Mouse (Mus musculus) ovary, adult 18-20 months (tissue): ENCODE data around the gene Syn3.
"Not testable (repeated sequence)": the region's sequence is repeated elsewhere in the genome, so short reads cannot be mapped to it uniquely, and the experiment has no call there.

ENCODE experiments used
- DNase-seq: peaks from one replicate; pipeline ENCODE4 v3.0.0; 2022; ENCODE audit warnings: low spot score, mixed read lengths

Gene Syn3

DNA sequence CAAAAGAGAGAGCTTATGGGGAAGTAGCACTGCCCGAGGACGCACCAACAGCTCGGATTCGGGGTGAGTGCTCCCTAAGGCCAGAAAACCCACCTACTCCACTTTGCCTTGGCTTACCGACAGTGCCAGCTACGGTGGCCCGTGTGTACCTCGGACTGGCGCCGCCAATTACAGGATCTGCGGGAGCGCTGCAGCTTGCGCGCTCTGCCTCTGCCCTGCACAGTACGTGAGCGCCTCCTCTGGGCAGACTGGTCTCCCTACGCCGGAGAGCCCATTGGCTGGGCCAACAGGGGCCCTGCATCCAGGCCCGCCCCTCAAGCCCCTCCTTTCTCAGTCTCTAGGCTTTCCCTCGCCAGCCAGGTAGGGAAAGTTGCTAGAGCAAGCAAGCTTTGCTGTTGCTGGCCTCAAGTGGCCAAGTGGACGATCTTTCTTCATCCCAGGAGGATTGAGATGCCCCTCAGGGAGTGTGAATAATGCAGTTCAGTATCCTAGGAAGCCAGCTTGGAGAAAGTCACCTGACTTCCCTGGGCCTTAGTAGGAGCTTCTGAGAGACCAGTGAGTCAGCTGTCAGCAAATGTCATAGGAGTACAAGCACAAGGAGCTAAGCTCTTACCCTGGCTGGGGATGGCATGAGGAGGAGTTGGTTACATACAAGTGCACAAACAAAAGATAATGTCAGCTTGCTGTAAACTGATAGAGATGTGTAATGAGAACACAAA lies at the start of gene Syn3:
TSS of gene Syn3 (minus strand) at position 224 of the 719 bp plus-strand sequence.
- DNase-seq, result peak; percentile 83

DNA sequence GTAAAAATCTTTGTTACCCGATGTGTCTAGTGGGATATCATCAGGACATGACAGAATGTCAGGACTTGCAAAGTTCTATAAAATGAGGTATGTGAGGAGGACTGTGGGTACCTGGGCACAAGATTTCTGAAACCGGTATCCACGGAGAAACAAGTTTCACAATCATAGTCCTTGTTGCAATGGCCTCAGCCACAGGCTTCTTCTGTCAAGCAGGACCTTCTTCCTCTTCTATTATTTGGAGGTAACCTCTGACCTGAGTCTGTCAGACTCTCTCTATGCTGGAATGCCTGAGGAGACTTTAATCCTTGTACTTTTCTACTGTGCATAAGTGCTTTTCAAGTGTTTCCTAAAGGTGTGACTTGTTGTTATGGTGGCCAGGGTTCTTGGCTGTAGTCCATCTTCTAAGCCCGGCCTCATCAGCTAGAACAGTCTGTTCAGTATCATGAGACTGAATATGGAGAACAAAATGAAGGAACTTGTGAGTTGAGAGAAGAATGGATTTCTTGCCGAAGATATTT lies 27.7 kb upstream of the Syn3 start:
- not testable (repeated sequence) for DNase-seq

DNA sequence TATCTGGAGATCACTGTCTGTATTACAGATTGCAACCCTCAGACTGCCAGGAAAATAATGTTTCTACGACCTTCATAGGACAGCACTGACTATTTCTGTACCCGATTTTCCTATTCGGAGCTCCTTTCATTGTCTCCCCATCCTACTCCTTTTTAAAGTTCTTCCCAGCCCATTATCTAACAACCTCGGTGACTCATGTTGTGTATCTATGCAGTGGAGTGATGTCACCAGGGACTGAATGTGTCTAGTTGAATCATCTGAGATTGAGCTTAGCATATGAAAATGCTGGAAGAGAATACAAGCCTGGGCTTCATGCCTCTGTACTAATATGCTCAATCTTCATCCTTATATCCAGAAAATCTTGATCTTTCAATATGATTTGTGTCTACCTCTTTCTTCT lies 15.1 kb upstream of the Syn3 start:
- DNase-seq, result no peak

DNA sequence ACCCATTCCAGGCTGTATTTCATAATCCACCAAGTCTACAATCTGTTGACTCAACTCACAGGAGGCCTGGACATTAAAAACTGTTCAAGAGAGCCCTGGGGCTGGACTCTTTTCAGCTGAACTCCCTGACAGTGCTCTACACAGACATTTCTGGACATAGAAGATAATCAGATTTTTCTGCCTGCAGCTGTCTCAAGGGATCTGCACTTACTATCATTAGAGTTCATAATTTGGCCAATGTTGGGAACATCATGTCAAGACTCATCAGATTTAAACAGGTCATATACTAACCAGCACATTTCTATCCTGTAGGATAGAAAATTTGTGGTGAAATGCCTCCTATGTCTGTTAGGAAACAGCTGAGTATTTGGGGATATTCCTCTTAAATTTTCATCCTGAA lies 12.2 kb upstream of the Syn3 start:
- no peak for DNase-seq

DNA sequence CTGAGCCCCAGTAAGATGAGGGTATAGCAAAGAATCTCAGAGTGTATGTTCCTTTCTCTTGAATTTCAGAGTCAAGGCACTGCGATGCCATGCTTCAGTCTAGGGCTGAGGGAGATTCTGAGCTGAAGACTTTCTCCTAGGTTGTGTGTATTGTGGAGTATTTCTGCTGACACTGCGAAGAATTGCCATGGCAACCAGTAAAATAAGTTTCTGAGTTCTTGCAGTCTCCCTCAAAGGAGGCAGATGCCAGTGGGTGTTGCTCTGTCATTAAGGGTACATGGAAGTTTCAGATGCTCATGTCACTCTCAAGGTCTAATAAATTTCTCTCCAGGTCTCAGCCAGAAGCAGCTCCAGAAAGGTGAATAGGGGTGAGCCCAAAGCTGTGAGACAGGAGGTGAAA lies 3.4 kb upstream of the Syn3 start:
- DNase-seq, result no peak

DNA sequence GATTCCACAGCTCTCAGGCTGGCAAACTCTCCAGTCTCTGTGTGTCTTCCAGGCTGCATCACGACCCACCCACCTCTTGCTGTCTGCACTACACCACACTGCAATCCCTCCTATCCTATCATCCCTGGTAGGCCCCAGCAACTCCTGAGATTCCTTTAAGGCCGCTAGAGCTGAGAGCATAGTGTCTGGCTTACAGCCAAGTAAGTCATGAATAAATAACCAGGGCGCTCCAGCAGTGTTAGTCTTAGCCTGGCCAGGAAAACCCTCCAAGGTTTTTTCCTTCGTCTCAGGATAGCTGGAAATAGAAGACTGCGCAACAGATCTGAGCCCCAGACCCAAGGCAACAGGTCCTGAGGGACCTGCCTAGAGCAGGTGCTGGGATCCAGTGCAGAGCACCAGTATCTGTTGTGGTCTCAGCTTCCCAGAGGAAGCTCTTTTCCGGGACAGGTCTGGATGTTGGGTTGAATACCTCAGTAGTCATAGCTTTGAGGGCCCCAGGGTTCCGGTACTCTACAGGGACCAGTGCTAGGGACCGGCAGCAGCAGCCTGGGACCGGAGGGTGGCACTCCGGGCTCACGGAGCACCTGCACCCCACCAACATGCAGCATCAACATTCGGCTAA lies 534 bp downstream of the Syn3 start:
- peak; percentile 10 for DNase-seq

DNA sequence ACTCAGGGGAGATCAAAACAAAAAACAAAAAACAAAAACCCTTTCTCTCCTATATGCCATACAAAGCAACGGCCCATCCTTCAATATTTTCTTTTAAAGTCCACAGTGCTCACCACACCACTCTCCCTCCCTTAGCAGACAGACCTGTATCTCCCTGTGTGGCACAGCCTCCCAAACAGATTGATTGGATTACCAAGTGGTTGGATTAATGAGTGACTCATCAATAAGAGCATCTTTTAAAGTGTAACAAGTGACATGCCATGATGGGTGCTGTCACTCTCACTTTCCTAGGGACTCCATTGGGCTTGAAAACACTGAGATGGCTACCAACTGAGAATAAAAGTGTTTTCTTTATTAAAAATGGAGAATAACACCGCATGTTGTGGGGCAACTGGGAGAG lies 2.8 kb downstream of the Syn3 start:
- no peak for DNase-seq

DNA sequence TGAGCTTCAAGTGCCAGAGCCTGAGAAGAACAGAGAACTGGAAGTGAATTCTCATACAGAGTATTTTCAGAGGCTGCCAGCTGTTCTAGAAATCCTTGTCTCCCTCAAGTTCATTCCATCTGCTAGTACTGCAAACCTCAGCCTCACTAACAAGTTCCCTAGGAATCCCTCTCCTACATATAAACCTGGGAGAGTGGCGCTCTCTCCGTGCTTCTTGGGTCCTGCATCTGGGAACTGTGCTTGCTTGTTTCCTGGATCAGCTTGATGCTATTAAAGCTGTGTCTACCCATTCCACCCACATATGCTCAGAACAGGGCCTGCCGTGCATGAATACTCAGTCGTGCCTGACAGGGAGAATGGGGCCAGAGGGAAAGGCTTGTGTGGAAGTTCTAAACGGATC lies 5.6 kb downstream of the Syn3 start:
- DNase-seq, result no peak

DNA sequence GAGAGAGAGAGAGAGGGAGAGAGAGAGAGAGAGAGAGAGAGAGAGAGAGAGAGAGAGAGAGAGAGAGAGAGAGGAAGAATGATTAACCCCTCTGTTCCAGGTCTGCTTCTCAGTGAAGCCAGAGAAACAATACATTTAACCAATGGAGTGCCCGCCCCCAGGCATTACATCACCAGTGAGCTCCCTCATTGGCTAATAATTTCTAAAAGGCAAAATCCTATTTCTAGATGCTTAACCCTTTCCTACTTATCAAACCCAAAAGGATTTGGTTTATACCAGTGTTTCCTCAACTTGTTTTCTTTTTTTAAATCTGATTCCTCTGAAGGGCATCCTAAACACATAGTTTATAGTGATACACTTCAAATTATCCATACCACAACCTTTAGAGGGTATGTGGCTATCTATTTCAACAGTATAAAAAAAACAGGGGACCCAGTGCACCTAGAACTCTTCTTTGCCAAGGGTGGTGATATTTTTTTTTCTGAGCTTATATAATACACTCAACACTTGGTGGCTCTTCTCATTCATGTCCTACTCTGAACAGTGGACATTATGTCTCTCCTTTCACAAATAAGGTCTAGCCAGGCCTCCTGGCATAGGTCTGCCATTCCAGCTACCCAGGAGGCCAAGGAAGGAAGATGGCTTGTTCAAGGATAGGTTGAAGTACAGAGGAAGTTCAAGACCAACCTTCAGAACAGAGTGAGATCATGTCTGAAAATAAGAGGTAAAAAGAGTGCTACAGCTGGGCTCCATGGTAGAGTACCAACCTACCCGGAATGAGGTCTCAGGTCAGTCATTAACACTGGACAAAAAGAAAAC lies 6.4 kb downstream of the Syn3 start:
- no peak for DNase-seq

DNA sequence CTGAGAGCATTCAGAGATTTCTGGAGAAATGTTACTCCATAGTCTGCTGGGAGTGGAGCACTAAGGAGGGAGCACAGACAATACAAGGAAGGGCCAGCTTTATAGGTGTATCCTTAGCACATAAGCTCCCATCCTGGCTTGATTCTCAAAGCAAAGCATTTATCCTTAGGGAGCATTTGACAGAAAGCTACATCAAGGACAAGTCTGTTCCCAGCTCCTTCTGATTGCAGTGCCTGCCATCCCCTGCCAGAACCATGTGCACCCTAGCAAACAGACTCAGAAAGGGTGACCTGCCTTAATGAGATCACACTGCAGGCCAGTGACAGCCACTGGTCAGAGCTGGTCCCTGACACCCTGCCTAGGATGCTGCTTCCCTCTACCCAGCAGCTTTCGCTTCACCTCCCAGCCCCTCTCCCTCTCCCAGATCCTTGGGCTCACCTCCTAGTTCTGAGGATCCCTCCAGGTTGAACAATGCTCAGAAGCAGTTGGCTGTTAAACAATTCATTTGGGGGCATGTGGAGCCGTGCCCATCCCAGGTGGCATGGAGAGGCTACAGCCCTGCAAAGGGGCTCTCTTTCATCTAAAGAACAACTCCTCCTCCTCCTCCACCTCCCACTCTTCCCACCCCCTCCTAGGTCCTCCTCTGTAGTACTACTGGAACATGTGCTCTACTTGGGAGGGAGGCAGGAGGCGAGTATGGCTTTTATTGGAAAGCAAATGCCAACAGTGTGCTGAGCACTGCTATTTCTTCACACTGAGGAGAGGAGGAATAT lies 7.2 kb downstream of the Syn3 start:
- DNase-seq, result no peak

DNA sequence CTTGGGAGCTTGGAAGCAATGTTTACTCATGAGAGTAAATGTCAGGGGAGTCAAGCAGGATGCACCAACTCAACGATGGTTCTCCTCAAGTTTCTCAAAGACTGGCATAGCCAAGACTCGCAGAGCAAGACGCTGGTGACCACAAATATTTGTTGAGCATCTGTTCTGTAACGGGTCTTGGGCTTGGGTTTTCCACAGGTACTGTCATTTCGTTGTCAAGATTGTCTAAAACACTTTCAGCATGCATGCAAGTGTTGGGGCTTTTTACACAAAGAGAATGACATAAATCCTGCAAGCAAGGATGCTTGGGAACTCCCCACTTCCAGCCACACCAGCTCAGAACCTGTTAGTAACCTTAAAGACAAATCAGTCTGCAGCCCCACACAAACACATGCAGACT lies 10.2 kb downstream of the Syn3 start:
- DNase-seq, result no peak

DNA sequence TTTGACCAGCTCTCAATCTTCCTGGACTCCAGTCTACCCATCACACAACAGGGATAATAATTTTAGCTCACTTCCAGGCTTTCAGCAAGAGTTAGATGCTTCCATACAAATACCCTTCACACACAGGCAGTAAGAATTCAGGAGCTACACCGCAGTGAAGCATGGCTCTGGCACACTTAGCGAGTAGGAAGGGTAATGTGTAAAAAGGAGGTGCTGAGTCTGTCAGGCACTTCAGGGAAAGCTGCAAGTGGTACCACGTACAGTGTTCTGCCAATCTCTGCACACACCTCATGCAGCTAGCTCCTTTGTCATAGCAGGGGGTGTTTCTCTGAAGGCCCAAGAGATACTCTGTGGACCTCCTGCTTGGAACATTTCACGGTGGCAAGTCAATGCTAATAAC lies 12.7 kb downstream of the Syn3 start:
- no peak for DNase-seq

DNA sequence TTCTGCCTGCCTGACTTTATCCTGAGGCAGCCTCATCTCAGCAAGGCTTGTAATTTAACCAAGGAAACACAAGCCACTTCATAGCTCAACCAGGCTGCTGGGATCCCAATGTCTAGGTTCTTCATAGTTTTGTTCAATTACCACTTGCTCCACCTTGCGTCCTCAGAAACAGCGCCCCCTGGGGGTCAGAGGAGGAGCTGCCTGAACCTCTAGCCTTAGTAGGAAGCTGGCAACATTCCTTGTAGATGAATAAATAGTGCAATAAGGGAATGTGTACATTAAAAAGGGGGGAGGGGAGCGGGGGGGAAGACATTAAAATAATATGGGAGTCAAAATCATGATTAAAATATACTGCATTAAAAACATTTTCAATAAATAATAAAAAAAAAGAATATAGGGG lies 14.7 kb downstream of the Syn3 start:
- no peak for DNase-seq

DNA sequence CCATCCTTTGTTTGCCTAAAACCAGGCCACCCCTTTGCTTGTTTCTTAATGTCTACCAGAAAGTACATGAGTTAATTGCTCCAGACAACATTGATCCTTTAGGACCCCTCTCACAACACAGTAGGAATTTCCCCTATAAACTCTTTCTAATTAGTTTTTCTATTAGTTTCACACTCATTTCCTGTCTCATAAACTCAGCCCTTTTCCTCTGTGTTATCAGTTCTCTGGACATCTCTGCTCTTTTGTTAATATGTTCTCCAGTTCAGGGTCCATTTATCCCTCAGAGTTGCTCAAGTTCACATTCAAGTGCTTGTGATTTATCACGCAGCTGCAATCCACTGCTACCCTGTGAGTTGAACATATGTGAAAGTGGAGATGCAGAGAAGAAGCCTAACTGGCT lies 16.2 kb downstream of the Syn3 start:
- no peak for DNase-seq

DNA sequence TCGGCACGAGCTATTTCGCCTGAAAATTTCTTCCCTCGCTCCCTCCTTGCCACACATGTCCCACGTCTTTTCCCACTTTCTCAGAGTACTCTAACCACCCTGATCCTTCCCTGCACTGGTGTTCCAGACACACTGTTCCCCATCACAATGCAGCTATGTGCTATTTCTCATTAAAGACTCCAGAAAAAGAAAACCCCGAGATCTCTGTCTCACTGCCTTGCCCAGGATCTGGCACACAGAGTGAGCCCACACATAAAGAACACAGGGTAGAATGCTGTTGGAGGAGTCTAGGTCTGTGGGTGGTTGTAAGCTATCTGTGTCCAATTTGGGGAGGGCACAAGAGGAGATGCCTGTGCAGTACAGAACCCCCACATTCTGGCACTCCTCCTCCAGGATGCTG lies 18.0 kb downstream of the Syn3 start:
- no peak for DNase-seq

DNA sequence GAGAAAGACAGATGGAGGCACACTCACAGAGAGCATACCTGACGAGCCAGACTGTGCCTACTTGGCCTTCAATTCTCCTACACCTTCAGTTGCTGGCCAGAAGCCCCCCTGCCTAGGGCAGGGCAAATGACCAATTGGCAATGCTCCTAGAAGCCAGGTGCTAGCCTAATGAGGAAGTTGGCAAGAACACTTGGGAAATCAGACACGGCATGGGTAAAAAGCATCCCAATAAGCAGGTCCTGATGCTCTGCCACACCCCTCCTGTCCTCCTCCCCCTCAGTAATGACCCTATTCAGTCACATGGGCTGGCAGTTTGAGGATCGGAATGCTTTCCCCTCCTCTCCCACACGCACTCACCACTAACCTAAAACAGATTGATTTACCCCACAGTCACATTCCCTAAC lies 19.0 kb downstream of the Syn3 start:
- no peak for DNase-seq

DNA sequence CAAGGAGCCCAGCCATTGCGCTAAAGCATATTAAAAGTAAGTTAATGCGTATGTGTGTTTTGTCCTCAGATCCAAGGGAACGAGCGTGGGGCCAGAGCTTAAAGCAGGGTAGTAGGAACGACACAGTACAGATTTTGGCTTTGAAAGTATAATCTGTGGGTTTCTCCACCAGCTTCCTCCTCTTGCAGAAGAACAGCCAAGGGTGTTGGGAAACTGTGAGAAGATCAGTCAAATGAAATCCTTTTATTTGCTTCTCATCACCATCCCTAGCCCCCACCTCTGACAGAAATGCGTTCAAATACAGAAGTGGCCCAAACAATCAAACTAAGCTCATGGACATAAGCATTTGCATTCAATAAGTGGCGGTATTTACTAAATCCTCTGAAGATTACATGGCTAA lies 22.0 kb downstream of the Syn3 start:
- DNase-seq, result no peak

DNA sequence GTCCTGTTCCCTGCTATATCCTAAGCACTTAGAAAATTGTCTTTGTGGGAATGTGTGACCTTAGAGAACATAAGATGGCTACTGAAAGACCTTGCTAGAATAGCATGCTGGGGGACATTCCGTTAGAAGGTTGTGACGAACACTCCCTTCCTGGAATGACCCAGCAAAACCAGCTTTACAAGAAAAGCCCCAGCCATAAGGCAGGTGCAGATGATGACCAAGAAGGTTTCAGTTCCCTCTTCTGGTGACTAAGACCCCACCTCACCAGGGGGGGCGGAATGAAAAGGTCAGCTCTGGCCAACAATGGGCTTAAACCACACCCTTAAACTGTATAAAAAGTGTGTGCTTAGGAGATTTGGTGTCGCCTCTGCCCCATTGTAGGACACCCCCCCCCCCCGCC lies 23.4 kb downstream of the Syn3 start:
- no peak for DNase-seq

DNA sequence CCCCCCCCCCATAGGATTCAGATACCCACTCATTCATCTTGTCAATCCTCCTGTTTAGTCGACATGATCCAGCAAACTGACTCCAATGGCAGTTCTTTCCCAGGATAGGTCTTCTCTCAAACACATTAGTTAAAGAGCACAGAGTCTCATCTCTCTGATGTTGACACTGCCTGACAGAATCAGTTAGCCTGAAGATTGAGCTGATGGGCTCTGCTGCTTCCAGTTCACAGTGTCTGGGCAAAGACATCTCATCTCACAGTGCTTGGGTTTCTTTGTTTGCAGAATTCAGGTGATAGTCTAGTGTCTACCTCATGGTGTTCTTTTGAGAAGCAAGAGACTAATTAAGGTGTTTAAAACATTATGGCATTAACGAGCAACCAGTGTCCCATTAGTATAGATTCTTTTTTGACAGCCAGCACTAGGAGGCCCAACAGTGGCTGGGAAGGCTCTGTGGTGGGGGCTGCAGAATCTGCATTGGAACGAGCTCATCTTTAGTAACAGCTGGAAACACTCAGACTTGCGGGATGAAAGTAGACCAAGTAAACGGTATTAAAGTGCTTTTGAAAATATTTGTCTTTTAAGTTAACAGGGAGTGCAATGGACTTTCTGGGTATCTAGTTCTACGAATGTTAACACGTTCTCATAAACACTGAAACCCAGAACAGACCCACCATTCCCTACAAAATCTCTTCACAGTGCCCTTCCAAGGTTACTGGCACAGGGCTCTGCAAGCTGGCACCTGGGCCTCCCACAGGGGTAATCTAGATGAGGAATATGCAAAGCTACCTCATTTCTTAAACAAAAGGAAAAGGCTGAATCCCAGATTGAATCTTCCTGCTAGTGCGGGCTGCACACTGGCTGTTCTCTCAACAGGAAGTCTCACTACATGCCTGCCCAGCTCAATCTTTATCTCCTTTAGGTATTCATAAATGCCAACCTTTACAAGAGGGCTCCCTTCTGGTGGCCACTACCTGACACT lies 24.2 kb downstream of the Syn3 start:
- DNase-seq, result no peak

DNA sequence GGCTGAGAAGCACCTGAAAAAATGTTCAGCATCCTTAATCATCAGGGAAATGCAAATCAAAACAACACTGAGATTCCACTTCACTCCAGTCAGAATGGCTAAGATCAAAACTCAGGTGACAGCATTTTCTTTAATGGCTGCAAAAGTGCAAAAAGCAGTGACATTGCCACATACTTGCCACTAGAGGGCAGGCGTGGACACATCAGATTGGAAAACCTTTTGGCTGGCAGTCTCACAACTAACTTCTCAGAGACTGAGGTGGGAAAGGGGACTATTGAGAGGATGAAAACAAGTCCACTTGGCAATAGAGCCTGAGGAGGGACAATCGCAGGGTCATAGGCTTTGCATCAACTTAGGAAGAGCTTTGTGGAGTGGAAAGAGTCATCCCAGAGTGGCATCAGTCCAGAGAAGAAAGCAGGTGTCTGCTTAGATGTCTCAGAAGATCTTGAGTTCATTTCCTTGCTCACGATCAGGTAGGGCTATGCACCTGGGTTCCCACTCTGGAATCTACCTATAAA lies 25.0 kb downstream of the Syn3 start:
- DNase-seq, result no peak
